Mouse (Mus musculus): ENCODE results near the gene Trak1. TPM values are rescaled to one million over a fixed set of nuclear protein-coding genes. Genes with fewer than 3 reads are reported as not detected.
A peak's percentile ranks its signal among the peaks of the same experiment; 100 is the strongest.
"Not testable (repeated sequence)": the region's sequence is repeated elsewhere in the genome, so short reads cannot be mapped to it uniquely, and the experiment has no call there.

Trak1 gene
- polyA plus RNA-seq, 1 experiment from 2014 or later: 17.7 TPM

- no peak overlapping the region for H3K27ac ChIP-seq
- no peak overlapping the region for H3K4me2 ChIP-seq
- WGBS: 93% methylated on average over 14 of the region's 14 CpGs
- peaks cover 12% of the 10 kb centered on the region for H3K4me1 ChIP-seq
- H3K4me3 ChIP-seq: no peak overlapping the region
- peaks cover 10% of the 10 kb centered on the region; the same call in 1 of the 2 replicates for H3K36me3 ChIP-seq
- no peak for ATAC-seq (ENCODE audit: insufficient number of reproducible peaks, insufficient read depth, low FRiP score, low TSS enrichment, low read depth)
- H3K9me3 ChIP-seq: no peaks in the 10 kb centered on the region
- H3K9ac ChIP-seq: no peak overlapping the region
- no peaks in the 10 kb centered on the region for H3K27me3 ChIP-seq
These were observed 24.7 kb downstream of the Trak1 start for GRCm38 (mm10) chr9:121322034-121322433.

DNA sequence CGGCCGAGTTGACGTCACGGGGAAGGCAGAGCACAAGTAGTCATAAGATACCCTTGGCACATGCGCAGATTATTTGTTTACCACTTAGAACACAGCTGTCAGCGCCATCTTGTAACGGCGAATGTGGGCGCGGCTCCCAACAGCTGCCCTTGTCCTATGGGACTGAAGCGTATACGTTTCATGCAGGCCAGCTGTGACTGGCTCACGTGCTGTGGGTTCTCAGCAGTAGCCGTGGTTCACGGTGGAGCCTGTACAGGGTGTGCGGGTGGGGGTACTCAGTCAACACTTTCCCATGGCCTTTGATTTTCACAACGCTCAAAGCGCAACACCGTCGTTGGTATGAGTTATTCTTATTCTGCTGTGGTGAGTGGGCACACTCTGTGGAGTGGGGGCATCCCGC, 31.0 kb downstream of the Trak1 start:
- not testable (repeated sequence) for H3K4me2 ChIP-seq; H3K9ac ChIP-seq; H3K36me3 ChIP-seq; H3K27me3 ChIP-seq; H3K4me3 ChIP-seq; H3K27ac ChIP-seq; H3K9me3 ChIP-seq; ATAC-seq (ENCODE audit: insufficient number of reproducible peaks, insufficient read depth, low FRiP score, low TSS enrichment, low read depth)
- WGBS: 95% methylated on average over 17 of the region's 21 CpGs
- H3K4me1 ChIP-seq: peaks cover 25% of the 10 kb centered on the region

GRCm38 (mm10) chr9:121329181-121329580, 31.9 kb downstream of the Trak1 start:
- peaks cover 32% of the 10 kb centered on the region for H3K4me1 ChIP-seq
- H3K36me3 ChIP-seq: peaks cover 8% of the 10 kb centered on the region; the same call in 1 of the 2 replicates
- no peak overlapping the region for H3K4me2 ChIP-seq
- H3K4me3 ChIP-seq: no peak overlapping the region
- H3K27ac ChIP-seq: no peak overlapping the region
- H3K9me3 ChIP-seq: no peaks in the 10 kb centered on the region
- WGBS: 85% methylated on average over 8 of the region's 8 CpGs
- no peak for ATAC-seq (ENCODE audit: insufficient number of reproducible peaks, insufficient read depth, low FRiP score, low TSS enrichment, low read depth)
- no peaks in the 10 kb centered on the region for H3K27me3 ChIP-seq
- H3K9ac ChIP-seq: no peak overlapping the region

- Histone ChIP-seq H3K27me3 (no peaks in the 10 kb centered on the region), H3K9me3 (no peaks in the 10 kb centered on the region), H3K9ac (no peak overlapping the region), H3K4me2 (no peak overlapping the region), H3K4me1 (peaks cover 40% of the 10 kb centered on the region), H3K4me3 (no peak overlapping the region), H3K36me3 (peaks cover 8% of the 10 kb centered on the region; the same call in 1 of the 2 replicates), H3K27ac (no peak overlapping the region)
- 94% methylated on average over 5 of the region's 5 CpGs for WGBS
- ATAC-seq (ENCODE audit: insufficient number of reproducible peaks, insufficient read depth, low FRiP score, low TSS enrichment, low read depth): no peak
These were observed 32.8 kb downstream of the Trak1 start for GRCm38 (mm10) chr9:121330065-121330464.

DNA sequence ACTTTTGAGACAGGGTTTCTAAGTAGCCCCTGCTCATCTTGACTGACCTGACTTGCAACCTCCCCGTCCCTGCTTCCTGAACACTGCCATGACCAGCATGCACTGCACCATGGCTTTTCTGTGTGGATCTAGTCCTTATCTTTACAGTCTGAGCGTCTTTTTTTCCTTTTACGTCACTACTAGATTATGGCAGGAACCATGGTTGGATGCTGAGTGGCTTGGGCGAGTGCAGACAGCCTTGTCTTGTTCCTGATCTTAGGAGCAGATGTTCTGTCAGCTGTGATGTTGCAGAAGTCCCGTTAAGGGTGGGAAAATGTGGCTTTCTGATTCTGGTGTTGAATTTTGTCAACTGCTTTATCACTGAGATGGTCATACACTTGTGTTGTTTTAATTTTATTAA, 34.1 kb downstream of the Trak1 start:
- ATAC-seq (ENCODE audit: insufficient number of reproducible peaks, insufficient read depth, low FRiP score, low TSS enrichment, low read depth): no peak
- Histone ChIP-seq H3K9me3 (no peaks in the 10 kb centered on the region), H3K4me1 (peaks cover 51% of the 10 kb centered on the region), H3K27me3 (no peaks in the 10 kb centered on the region), H3K9ac (no peak overlapping the region), H3K27ac (peak overlapping the region; percentile 88), H3K4me2 (no peak overlapping the region; the same call in 1 of the 2 replicates), H3K4me3 (no peak overlapping the region), H3K36me3 (peaks cover 8% of the 10 kb centered on the region; the same call in 1 of the 2 replicates)
- WGBS: 17% methylated on average over 5 of the region's 5 CpGs

DNA sequence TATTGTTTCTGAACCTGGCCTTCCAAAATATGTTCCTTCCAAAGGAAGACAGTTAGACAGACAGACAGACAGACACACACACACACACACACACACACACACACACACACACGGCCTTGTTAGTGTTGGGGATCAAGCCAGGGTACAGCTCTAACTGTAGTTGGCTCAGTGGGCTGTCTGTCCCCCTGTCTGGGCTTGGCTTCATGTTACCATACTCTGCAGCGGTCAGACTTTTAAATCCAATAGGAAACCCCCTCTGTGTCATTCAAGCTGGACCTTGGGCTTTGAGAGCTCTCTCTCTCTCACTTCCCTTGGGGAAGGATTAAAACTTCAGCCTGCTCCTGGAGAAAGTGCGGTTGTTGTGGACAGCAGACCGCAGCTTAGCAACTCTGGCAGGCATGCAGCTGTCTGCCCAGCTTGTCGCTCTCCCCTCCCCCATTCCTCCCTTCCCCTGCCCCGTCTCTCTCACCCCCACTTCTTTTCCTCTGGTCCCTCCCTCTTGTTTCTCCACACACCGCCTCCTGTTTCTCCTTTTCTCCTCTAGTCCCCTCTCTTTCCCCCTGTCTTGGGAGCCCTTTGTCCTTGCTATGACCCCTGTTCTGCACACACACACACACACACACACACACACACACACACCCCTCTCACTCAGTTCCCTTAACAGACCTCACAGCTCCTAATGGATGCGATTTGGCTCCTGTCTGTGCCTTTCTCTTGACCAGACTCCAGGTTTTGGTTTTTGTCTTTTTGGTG, 34.8 kb downstream of the Trak1 start:
- Histone ChIP-seq H3K9me3 (no peaks in the 10 kb centered on the region), H3K4me2 (peak overlapping the region; percentile 43), H3K27me3 (no peaks in the 10 kb centered on the region), H3K9ac (peak overlapping the region; percentile 51; the same call in 1 of the 2 replicates), H3K36me3 (peaks cover 8% of the 10 kb centered on the region; the same call in 1 of the 2 replicates), H3K4me1 (peaks cover 56% of the 10 kb centered on the region), H3K4me3 (no peak overlapping the region), H3K27ac (peak overlapping the region; percentile 88)
- ATAC-seq (ENCODE audit: insufficient number of reproducible peaks, insufficient read depth, low FRiP score, low TSS enrichment, low read depth): peak; percentile 57
- 3% methylated on average over 8 of the region's 8 CpGs for WGBS

DNA sequence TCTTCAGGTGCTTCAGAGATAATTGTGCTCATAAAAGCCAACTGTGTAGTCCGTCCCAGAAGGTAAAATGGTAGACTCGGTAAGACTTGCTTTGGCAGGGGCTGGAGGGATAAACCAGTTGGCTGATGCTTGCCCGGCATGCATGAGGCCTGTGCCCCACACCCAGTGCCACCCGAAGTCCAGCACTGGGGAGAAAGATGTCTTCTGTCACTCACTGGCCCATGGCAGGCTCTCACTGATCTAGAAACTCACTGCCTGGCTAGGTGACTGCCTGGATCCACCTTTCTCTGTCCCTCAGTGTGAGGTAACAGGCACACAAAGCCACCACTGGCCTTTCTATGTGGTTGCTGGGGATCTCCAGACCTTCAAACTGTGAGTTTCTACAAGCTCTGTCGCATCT, 36.3 kb downstream of the Trak1 start:
- Histone ChIP-seq H3K4me3 (no peak overlapping the region), H3K36me3 (peaks cover 5% of the 10 kb centered on the region; the same call in 1 of the 2 replicates), H3K4me1 (peaks cover 67% of the 10 kb centered on the region)

DNA sequence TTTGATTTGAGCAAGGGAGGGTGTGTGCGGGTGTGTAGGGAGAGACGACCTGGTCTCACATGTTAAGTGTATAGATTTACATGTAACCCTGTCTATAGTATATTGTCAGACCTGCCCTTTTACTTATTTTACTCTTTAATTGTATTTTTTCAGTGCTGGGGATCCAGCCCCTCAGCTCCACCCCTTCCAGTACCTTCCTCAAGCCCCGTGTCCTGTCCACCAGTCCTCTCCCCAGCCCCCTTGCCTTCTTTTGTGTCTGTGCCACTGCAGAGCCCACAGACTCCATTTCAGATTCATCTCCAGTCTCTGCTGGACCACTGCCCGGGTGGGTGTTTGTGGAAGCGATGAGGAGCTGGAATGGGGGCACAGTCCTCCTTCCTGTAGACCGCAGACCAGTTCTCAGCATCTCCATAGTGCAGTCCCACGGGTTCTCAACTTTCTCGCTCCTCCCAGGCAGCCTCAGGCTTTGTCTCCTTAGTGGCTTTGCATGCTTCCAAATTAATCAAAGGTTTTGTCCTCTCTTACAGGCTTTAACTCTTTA, 37.1 kb downstream of the Trak1 start:
- Histone ChIP-seq H3K27me3 (no peaks in the 10 kb centered on the region), H3K4me2 (no peak overlapping the region), H3K36me3 (no peaks in the 10 kb centered on the region), H3K9me3 (no peaks in the 10 kb centered on the region), H3K4me3 (no peak overlapping the region), H3K4me1 (peaks cover 63% of the 10 kb centered on the region), H3K9ac (no peak overlapping the region), H3K27ac (peak overlapping the region; percentile 39; the same call in 1 of the 2 replicates)
- no peak for ATAC-seq (ENCODE audit: insufficient number of reproducible peaks, insufficient read depth, low FRiP score, low TSS enrichment, low read depth)
- 38% methylated on average over 8 of the region's 8 CpGs for WGBS

More for the DNA sequence above, 36.3 kb downstream of the Trak1 start:
- no peak overlapping the region for H3K9ac ChIP-seq
- H3K9me3 ChIP-seq: no peaks in the 10 kb centered on the region
- H3K4me2 ChIP-seq: no peak overlapping the region
- H3K27me3 ChIP-seq: no peaks in the 10 kb centered on the region
- WGBS: 88% methylated on average over 5 of the region's 5 CpGs
- no peak for ATAC-seq (ENCODE audit: insufficient number of reproducible peaks, insufficient read depth, low FRiP score, low TSS enrichment, low read depth)
- no peak overlapping the region for H3K27ac ChIP-seq

DNA sequence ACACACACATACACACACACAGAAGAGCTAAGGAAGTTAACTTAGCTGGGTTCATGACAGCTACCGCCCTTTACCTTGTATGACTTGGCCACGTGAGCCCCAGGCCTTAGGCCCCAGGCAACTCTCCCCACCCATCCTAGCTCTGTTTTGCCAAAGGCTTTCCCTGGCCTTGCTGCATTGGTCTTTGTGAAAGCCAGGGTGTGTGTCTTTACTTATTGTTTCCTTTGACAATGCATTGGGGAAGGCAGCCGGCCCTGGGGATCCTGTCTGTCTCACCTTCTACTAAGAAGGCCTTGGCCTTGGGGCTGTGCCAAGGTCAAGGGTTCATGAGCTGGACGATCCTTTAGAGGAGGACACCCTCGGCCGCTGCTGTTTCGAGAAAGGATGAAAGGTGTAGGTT, 38.3 kb downstream of the Trak1 start:
- H3K9ac ChIP-seq: no peak overlapping the region
- H3K4me3 ChIP-seq: no peak overlapping the region
- 0 out of 2 replicates have a peak overlapping the region, but pooled peaks have one; percentile 1 for H3K27ac ChIP-seq
- ATAC-seq (ENCODE audit: insufficient number of reproducible peaks, insufficient read depth, low FRiP score, low TSS enrichment, low read depth): no peak
- H3K4me2 ChIP-seq: no peak overlapping the region
- H3K4me1 ChIP-seq: peaks cover 62% of the 10 kb centered on the region
- no peaks in the 10 kb centered on the region for H3K27me3 ChIP-seq
- H3K9me3 ChIP-seq: no peaks in the 10 kb centered on the region
- WGBS: 52% methylated on average over 7 of the region's 7 CpGs
- no peaks in the 10 kb centered on the region for H3K36me3 ChIP-seq

DNA sequence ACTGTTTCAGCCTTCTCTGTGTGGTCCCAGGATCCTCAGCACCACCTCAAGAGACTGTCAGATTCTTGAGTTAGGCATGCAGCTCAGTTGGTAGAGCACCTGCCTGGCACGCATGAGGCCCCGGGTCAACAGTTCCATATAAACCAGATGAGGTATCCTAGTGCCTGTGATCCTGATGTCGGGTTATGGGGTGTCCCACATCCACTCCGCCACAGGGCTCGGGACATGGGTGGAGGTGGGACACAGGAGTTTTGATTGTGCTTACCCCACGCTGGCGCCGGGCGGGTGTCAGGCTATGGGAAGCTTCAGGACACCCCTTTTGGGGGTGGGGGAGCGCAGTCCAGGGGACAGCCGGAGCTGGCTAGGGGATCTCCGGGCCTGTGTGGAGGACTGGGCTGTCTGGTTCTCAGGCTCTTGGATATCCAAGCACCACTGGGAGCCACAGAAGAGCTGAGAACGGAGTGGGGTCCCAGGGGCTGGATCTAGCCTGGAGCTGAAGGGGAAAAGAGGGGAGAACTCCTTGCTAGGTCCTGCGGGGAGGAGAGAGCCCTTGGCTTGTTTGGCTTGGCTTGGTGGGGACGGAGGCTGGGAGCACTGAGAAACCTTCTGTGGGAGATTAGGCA, 39.1 kb downstream of the Trak1 start:
- H3K27me3 ChIP-seq: no peaks in the 10 kb centered on the region
- peak overlapping the region; percentile 58; the same call in 1 of the 2 replicates for H3K27ac ChIP-seq
- no peak overlapping the region for H3K4me3 ChIP-seq
- H3K9ac ChIP-seq: no peak overlapping the region
- ATAC-seq (ENCODE audit: insufficient number of reproducible peaks, insufficient read depth, low FRiP score, low TSS enrichment, low read depth): no peak
- no peak overlapping the region for H3K4me2 ChIP-seq
- H3K4me1 ChIP-seq: peaks cover 60% of the 10 kb centered on the region
- H3K36me3 ChIP-seq: no peaks in the 10 kb centered on the region
- 91% methylated on average over 15 of the region's 15 CpGs for WGBS
- no peaks in the 10 kb centered on the region for H3K9me3 ChIP-seq

- H3K27me3 ChIP-seq: no peaks in the 10 kb centered on the region
- H3K4me2 ChIP-seq: no peak overlapping the region
- no peak overlapping the region for H3K4me3 ChIP-seq
- peak overlapping the region; percentile 58 for H3K27ac ChIP-seq
- 49% methylated on average over 9 of the region's 9 CpGs for WGBS
- 0 out of 2 replicates have a peak, but pooled peaks have one; percentile 7 for ATAC-seq (ENCODE audit: insufficient number of reproducible peaks, insufficient read depth, low FRiP score, low TSS enrichment, low read depth)
- no peak overlapping the region for H3K9ac ChIP-seq
- peaks cover 59% of the 10 kb centered on the region for H3K4me1 ChIP-seq
- H3K9me3 ChIP-seq: no peaks in the 10 kb centered on the region
- H3K36me3 ChIP-seq: no peaks in the 10 kb centered on the region
These were observed 40.1 kb downstream of the Trak1 start for GRCm38 (mm10) chr9:121337216-121337937.

Measured in embryonic facial prominence, embryonic 13.5 days (tissue).